Mouse (Mus musculus) lung, postnatal 25 days (tissue): Measurements from ENCODE around the gene Gm8212.
"Not testable (repeated sequence)": the region's sequence is repeated elsewhere in the genome, so short reads cannot be mapped to it uniquely, and the experiment has no call there.

ENCODE experiments used
- DNase-seq: peaks from one replicate; pipeline ENCODE4 v3.0.0; 2022; ENCODE audit warnings: low spot score

The Gm8212 gene

GRCm38 (mm10) chr14:44197361-44197760, at the start of gene Gm8212:
Gene Gm8212, plus strand, starts transcription at chr14:44197661.
- not testable (repeated sequence) for DNase-seq

DNA sequence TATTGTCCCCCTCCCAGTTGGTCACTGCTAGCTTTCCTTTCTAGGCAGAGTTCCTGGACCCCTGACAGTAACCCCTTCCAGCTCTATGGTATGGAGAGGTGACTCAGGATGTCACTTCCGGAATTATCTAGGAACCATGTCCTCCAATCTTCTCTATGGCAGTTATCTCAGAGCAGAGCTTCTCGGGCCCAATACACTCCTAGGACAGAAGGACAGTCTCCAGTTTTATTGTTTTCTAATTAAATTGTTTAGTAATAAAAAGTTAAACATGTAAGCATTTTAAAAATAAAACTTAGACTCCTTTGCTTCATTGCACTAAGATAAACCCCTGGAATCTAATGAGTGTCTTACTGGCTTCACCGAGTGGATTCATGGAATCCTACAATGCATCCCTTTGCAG, 15.7 kb downstream of the Gm8212 start, which contains the start of gene 4930503E14Rik:
Gene 4930503E14Rik, minus strand, starts transcription at position 101 of the 400 bp plus-strand sequence.
- not testable (repeated sequence) for DNase-seq

GRCm38 (mm10) chr14:44248039-44248438, 50.6 kb downstream of the Gm8212 start:
- DNase-seq: no peak
